Mouse (Mus musculus): ENCODE results near the gene Gm21988. TPM values are rescaled to one million over a fixed set of nuclear protein-coding genes. Genes with fewer than 3 reads are reported as not detected.
A peak's percentile ranks its signal among the peaks of the same experiment; 100 is the strongest.

Gm21988 gene
- polyA plus RNA-seq, 1 experiment: not detected

- TF ChIP-seq CTCF (IDR thresholded peaks at IDR 0.05; ENCODE audit: control insufficient read depth, insufficient read depth, low read length) (peak; percentile 35; the same call in 1 of the 2 replicates), POLR2A (IDR thresholded peaks at IDR 0.05; ENCODE audit: borderline replicate concordance, control insufficient read depth, low read depth, low read length) (no peak)
- H3K4me3 ChIP-seq (replicated peaks; ENCODE audit: control insufficient read depth, low read depth, low read length): no peak overlapping the region
- 47% methylated on average over 9 of the region's 9 CpGs for WGBS
- no peak overlapping the region for H3K27ac ChIP-seq (ENCODE audit: control insufficient read depth, insufficient read depth, low read depth, low read length, poor library complexity)
- no peaks in the 10 kb centered on the region for H3K4me1 ChIP-seq (ENCODE audit: control insufficient read depth, insufficient read depth, low read length)
Observed at GRCm38 (mm10) chr11:70247136-70247845, 7.7 kb upstream of the Gm21988 start.

- WGBS: 66% methylated on average over 11 of the region's 11 CpGs
- Histone ChIP-seq H3K4me3 (replicated peaks; ENCODE audit: control insufficient read depth, low read depth, low read length) (no peak overlapping the region), H3K4me1 (ENCODE audit: control insufficient read depth, insufficient read depth, low read length) (no peaks in the 10 kb centered on the region), H3K27ac (ENCODE audit: control insufficient read depth, insufficient read depth, low read depth, low read length, poor library complexity) (no peak overlapping the region)
- TF ChIP-seq CTCF (IDR thresholded peaks at IDR 0.05; ENCODE audit: control insufficient read depth, insufficient read depth, low read length) (no peak), POLR2A (IDR thresholded peaks at IDR 0.05; ENCODE audit: borderline replicate concordance, control insufficient read depth, low read depth, low read length) (no peak)
Observed at GRCm38 (mm10) chr11:70242591-70242990, 3.0 kb upstream of the Gm21988 start.

DNA sequence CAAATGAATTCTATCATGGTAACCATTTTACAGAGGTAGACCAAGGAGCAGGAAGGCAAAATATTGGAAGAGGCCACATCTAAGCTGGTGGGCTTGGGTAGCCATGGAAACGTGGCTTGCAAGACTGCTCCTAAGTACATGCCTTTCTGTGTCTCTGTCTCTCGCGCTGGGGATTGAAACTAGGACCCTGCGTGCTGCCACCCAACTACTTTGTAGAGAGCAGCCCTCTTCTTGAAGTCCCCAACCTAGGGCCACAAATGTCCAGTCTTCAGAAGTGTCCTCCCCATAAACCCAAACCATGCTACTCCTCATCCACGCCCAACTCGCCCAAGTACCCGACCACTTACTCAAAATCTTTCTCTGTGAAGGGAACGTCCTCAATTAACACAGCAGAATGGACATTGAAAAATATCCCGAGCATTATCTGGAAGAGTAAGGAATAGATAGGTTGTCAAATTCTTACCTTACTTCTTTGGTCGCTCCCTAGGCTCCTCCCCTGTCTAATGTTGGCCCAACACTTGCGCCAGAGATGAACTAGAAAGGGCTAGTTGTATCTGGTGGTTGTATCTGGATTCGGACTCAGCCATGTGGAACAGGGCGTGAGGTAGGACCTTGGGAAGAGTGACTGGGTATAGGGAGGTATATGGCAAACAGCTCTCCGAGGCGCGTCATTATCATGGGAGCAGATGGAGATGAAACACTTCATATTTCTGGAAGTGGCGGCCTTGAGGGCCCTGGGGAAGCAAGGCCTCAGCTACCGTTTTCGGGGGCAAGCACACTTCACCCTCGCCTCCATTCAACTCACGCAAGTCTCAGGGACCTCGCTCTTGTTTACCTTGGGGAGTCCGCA is 814 bp downstream of the Gm21988 start:
- peaks cover 3% of the 10 kb centered on the region; the same call in 1 of the 2 replicates for H3K4me1 ChIP-seq (ENCODE audit: control insufficient read depth, insufficient read depth, low read length)
- 13% methylated on average over 23 of the region's 23 CpGs for WGBS

DNA sequence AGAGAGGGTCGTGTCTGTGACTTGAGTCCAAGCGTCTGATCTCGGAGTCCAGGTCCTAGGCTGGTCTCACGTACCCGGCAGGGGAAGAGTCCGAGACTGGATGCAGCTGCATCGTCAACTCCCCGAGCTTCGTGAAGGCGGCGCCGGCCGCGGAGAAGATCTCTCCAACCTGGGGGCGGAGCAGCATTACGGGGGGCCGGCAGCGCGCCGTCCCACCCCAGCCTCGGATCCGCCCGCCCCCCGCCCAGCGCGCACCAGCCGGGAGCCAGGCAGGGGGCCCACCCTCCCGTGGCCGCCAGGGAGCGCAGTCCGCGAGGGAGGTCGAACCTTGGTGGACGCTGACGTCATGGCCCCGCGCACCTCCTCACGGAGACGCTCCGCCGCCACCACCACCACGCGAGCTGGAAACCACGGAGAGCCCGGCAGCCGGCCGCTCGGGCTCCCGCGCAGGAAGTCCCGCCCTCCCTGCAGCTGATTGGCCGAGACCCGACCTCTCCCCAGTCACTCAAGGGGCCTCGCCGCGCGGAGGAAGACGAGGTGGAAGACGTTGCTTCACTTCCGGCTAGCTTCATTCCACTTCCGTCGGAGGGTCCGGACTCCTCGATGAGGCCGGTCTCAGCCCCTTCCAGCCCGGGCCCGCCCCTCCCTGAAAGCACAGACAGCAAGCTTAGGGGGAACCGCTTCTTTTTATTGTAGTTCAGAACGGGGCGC is 2.0 kb downstream of the Gm21988 start, which contains the start of gene 0610010K14Rik:
TSS of gene 0610010K14Rik (minus strand) at position 458 of the 711 bp plus-strand sequence.
- under 1% methylated on average over 69 of the region's 70 CpGs for WGBS
- Histone ChIP-seq H3K4me1 (ENCODE audit: control insufficient read depth, insufficient read depth, low read length) (peaks cover 3% of the 10 kb centered on the region; the same call in 1 of the 2 replicates), H3K27ac (ENCODE audit: control insufficient read depth, insufficient read depth, low read depth, low read length, poor library complexity) (peak within 1 kb of the TSS; percentile 96), H3K4me3 (replicated peaks; ENCODE audit: control insufficient read depth, low read depth, low read length) (peak within 1 kb of the TSS; percentile 89)
- TF ChIP-seq CTCF (IDR thresholded peaks at IDR 0.05; ENCODE audit: control insufficient read depth, insufficient read depth, low read length) (peak; percentile 66; the same call in 1 of the 2 replicates), POLR2A (IDR thresholded peaks at IDR 0.05; ENCODE audit: borderline replicate concordance, control insufficient read depth, low read depth, low read length) (peak; percentile 91)

More for the DNA sequence above, 814 bp downstream of the Gm21988 start:
- Histone ChIP-seq H3K4me3 (replicated peaks; ENCODE audit: control insufficient read depth, low read depth, low read length) (peak overlapping the region; percentile 89), H3K27ac (ENCODE audit: control insufficient read depth, insufficient read depth, low read depth, low read length, poor library complexity) (peak overlapping the region; percentile 96)
- TF ChIP-seq POLR2A (IDR thresholded peaks at IDR 0.05; ENCODE audit: borderline replicate concordance, control insufficient read depth, low read depth, low read length) (no peak), CTCF (IDR thresholded peaks at IDR 0.05; ENCODE audit: control insufficient read depth, insufficient read depth, low read length) (no peak)

DNA sequence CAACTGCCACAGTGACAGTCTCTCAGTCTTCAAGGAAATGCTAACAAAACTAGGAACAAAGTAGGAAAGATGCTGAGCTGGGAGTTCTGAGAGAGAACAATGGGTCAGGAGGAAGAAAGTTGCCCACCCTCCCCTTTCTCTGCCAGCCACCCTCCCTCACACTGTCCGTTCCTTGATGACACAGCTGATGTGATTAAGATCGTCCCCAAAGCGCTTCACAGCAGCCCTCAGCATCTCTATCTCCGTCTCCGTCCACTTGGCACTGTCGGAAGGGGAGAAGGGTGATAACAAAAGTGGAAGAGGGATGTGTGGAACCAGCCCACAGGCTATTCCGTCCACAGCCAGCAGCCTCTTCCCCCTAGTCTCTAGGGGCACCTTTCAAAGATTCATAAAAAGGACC is 2.9 kb downstream of the Gm21988 start:
- 47% methylated on average over 7 of the region's 7 CpGs for WGBS
- TF ChIP-seq POLR2A (IDR thresholded peaks at IDR 0.05; ENCODE audit: borderline replicate concordance, control insufficient read depth, low read depth, low read length) (no peak), CTCF (IDR thresholded peaks at IDR 0.05; ENCODE audit: control insufficient read depth, insufficient read depth, low read length) (no peak)
- H3K27ac ChIP-seq (ENCODE audit: control insufficient read depth, insufficient read depth, low read depth, low read length, poor library complexity): peak overlapping the region; percentile 7; the same call in 1 of the 2 replicates
- peaks cover 3% of the 10 kb centered on the region; the same call in 1 of the 2 replicates for H3K4me1 ChIP-seq (ENCODE audit: control insufficient read depth, insufficient read depth, low read length)
- peak overlapping the region; percentile 55 for H3K4me3 ChIP-seq (replicated peaks; ENCODE audit: control insufficient read depth, low read depth, low read length)

DNA sequence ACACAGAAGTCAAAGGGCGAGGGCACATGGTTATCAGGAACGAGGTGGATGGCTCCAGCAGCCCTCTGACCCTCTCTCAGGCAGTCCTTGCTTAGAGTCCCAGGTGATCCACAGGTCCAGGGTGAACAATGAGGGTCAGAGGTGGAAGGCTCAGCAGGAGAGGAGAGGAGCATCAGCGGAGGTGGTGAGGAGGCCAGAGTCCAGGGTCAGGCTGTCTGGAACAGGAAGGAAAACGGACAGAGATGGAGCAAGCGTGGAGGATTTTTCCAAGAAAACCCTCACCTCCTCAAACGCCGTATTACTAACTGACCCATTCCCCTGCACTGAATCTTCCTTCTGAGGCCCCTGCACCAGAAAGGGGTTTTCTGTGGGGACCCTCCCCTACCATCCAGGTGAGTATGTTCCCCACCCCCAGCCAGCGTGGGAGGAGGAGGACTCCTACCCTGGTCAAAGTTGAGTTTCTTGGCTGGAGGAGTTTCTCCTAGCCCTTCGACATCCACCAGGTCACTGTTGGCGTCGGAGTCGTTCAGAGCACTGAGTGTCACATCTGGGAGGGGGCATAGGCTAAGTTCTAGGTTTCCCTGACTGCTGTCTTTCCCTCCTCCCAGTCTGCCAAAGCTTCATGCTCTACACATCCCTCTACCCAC is 4.3 kb downstream of the Gm21988 start:
- H3K4me3 ChIP-seq (replicated peaks; ENCODE audit: control insufficient read depth, low read depth, low read length): no peak overlapping the region
- peaks cover 3% of the 10 kb centered on the region; the same call in 1 of the 2 replicates for H3K4me1 ChIP-seq (ENCODE audit: control insufficient read depth, insufficient read depth, low read length)
- H3K27ac ChIP-seq (ENCODE audit: control insufficient read depth, insufficient read depth, low read depth, low read length, poor library complexity): no peak overlapping the region
- WGBS: 86% methylated on average over 12 of the region's 12 CpGs
- TF ChIP-seq POLR2A (IDR thresholded peaks at IDR 0.05; ENCODE audit: borderline replicate concordance, control insufficient read depth, low read depth, low read length) (no peak), CTCF (IDR thresholded peaks at IDR 0.05; ENCODE audit: control insufficient read depth, insufficient read depth, low read length) (no peak)

DNA sequence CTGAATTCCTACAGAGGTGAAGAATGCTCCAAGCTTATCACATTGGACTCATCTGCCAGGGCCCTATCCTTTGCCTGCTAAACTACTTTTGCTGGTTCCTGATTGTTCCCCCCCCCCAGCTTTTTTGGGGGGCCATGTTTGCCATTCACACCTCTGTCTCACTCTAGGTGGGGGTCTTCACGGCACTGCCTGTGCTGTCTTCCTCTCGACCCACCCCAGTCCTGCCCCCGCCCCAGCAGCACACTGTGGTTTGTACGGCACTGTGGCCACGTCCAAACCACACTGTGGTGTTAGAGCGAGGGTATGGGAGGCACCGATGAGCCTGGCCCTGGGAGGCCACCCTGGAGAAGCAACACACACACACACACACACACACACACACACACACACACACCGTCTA is 5.1 kb downstream of the Gm21988 start:
- no peak overlapping the region for H3K4me3 ChIP-seq (replicated peaks; ENCODE audit: control insufficient read depth, low read depth, low read length)
- H3K27ac ChIP-seq (ENCODE audit: control insufficient read depth, insufficient read depth, low read depth, low read length, poor library complexity): no peak overlapping the region
- peaks cover 3% of the 10 kb centered on the region; the same call in 1 of the 2 replicates for H3K4me1 ChIP-seq (ENCODE audit: control insufficient read depth, insufficient read depth, low read length)
- 32% methylated on average over 8 of the region's 8 CpGs for WGBS
- no peak for TF ChIP-seq POLR2A (IDR thresholded peaks at IDR 0.05; ENCODE audit: borderline replicate concordance, control insufficient read depth, low read depth, low read length)
